Mouse (Mus musculus): ENCODE results near the gene Gpr137. TPM values are rescaled to one million over a fixed set of nuclear protein-coding genes. Genes with fewer than 3 reads are reported as not detected.

The Gpr137 gene
- total RNA-seq, 2 experiments from 2014 or later, result 4.2 to 5.8 TPM

- ATAC-seq (replicated peaks; ENCODE audit: low FRiP score, poor library complexity, severe bottlenecking), result no peak
Measured at GRCm38 (mm10) chr19:6948186-6948585, 5.9 kb upstream of the Gpr137 start.

GRCm38 (mm10) chr19:6947742-6948141 lies 5.5 kb upstream of the Gpr137 start:
- ATAC-seq (replicated peaks; ENCODE audit: low FRiP score, poor library complexity, severe bottlenecking), result no peak

DNA sequence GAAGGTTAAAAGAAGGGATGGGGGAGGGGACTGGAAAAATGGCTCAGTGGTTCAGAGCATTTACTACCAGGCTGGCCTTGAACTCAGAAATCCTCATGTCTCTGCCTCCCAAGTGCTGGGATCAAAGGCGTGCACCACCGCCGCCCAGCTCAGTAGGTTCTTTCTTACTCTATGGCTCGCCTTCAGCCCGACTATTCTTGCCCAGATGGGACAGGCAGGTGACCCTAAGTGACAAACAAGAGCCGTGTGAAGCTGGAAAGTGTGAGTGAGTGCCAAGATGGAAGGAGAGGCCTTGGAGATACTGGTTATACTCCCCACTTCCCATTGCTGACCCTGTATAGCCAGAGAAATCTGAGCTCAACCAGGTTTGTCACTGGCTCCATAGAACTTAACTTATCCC lies 1.4 kb upstream of the Gpr137 start:
- no peak for ATAC-seq (replicated peaks; ENCODE audit: low FRiP score, poor library complexity, severe bottlenecking)

- ATAC-seq (replicated peaks; ENCODE audit: low FRiP score, poor library complexity, severe bottlenecking), result peak; percentile 4
Measured at GRCm38 (mm10) chr19:6942764-6943163, 484 bp upstream of the Gpr137 start.

- ATAC-seq (replicated peaks; ENCODE audit: low FRiP score, poor library complexity, severe bottlenecking), result peak; percentile 73
Measured at GRCm38 (mm10) chr19:6941372-6942248, 670 bp downstream of the Gpr137 start, which contains the start of gene Bad. TSS of gene Bad (plus strand) at chr19:6941861.

DNA sequence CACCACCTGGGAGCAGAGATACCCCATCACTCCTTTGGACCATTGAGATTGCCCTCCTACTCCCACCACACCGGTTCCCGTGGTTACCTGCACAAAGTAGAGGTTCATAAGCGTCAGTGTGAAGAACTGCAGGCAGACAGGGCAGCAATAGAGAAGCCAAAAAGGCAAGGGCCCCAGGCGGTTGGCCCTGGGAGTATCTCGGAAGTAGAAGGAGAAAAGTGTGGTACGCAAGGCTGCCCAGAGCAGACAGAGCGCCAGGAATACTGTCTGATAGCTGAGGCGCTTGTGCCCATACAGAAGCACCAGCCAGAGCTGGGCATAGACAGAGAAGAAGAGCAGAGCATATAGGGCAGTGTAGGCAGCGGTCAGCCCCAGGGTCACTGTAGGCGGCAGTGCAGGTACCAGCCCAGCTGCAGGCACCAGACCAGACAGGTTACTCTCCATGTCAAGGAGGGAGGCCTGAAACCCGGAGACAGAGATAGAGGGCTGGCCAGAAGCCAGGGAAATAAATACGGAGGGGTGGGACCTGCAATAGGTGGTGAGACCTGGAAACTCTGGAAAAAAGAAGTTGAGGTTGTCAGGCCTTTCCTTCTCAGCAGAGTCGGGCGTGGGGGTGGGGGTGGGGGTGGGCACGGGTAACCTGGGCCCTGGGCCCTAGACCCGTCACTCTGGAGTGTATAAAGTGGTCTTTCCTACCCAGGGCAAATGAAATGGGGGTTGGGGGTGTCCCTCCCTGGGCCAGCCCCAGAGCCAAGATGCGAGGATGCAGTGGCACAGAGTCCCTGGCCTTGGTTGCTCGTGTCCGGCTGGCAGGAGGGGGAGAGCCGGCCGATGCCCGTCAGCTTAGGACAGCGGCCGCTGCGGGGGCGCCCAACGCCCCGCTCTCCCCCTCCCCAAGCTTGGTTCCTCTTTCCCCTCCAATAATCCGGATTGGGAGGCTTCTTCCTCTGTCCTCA lies 1.6 kb downstream of the Gpr137 start:
- no peak for ATAC-seq (replicated peaks; ENCODE audit: low FRiP score, poor library complexity, severe bottlenecking)

- no peak for ATAC-seq (replicated peaks; ENCODE audit: low FRiP score, poor library complexity, severe bottlenecking)
Measured at GRCm38 (mm10) chr19:6939106-6940002, 2.9 kb downstream of the Gpr137 start.

DNA sequence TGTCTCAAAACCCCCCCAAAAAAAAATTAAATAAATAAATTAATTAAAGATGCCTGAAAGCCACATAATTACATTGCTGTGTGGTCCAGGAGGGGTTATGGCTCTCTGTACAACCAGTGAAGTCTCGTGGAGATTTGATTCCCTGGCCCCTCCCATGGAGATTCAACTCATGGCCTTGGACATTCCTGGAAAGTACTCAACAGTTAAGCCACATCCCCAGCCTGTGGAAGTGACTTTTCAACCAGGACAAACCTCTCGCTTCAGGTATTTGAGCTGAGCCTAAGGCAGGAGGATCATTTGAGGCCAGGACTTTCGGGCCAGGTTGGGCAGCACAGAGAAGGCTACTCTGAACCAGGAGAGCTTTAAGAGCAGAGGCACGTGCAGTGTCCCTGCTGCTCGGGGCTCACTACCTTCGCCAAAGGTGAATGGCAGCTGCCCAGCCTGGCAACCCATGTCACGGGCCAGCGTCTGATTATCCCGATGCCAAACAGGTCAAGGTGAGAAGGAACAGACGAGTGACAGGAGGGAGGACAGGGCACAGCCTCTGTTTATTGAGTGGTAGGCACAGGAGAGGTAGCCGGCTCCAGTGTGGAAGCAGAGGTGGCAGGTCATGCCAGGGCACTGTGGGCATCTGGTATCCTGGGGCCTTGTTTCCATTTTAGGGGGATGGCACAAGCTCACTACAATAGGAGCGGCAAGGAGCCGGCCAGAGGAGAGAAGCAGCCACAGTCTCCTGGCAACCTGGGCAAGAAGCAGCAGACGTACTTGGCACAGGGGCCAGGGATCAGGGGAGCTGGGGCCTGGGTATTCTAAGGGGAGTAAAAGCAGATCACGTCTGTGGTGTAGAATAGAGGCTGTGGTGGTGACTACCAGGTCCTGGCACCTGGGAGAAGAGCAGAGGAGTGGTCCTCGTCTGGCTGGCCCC lies 4.5 kb downstream of the Gpr137 start:
- no peak for ATAC-seq (replicated peaks; ENCODE audit: low FRiP score, poor library complexity, severe bottlenecking)

GRCm38 (mm10) chr19:6936299-6936698 lies 6.0 kb downstream of the Gpr137 start:
- ATAC-seq (replicated peaks; ENCODE audit: low FRiP score, poor library complexity, severe bottlenecking), result 0 out of 2 replicates have a peak, but pooled peaks have one; percentile 34

- no peak for ATAC-seq (replicated peaks; ENCODE audit: low FRiP score, poor library complexity, severe bottlenecking)
Measured at GRCm38 (mm10) chr19:6934195-6934977, 7.9 kb downstream of the Gpr137 start, which contains the start of gene Kcnk4. TSS of gene Kcnk4 (minus strand) at chr19:6934515.

- no peak for ATAC-seq (replicated peaks; ENCODE audit: low FRiP score, poor library complexity, severe bottlenecking)
Measured at GRCm38 (mm10) chr19:6933436-6934194, 8.7 kb downstream of the Gpr137 start.

- ATAC-seq (replicated peaks; ENCODE audit: low FRiP score, poor library complexity, severe bottlenecking), result no peak
Measured at GRCm38 (mm10) chr19:6933102-6933435, 9.2 kb downstream of the Gpr137 start.

GRCm38 (mm10) chr19:6932018-6932417 lies 10.3 kb downstream of the Gpr137 start:
- no peak for ATAC-seq (replicated peaks; ENCODE audit: low FRiP score, poor library complexity, severe bottlenecking)

DNA sequence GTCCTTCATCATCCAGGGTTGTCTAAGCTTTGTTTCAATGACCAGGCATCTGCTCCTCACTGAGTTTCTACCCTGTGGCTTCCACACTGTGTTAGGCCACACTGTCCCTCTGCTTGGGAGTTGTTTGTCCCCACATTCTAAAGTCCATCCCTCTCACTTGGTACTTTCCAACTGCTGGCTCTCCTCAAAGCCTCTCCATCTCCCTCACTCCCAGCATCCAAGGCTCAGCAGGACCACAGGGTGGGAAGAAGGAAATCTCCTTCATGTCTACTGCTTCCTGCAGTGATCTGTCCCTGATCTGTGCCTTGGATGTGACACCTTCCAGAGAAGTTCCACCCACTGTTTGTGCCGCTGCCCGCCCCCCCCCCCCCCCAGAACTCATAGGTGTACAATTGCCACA lies 11.3 kb downstream of the Gpr137 start:
- ATAC-seq (replicated peaks; ENCODE audit: low FRiP score, poor library complexity, severe bottlenecking), result no peak

DNA sequence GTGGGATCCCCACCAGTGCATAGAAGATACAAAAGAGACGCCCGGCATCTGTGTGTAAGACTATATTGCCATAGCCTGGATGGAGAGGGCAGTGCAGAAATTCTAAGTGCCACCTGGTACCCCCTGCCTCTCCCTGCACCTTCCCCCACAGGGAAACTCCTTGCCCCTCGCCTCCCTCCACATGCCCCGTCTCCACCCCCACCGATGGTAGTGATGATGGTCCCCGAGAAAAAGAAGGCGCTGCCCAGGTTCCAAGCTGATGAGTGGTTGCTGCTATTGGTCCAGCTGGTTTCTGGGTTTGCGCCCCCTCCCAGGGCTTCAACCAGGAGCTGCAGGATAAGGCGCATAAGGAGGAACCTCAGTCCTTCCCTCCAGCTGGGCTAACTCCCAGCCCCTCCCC lies 14.2 kb downstream of the Gpr137 start:
- ATAC-seq (replicated peaks; ENCODE audit: low FRiP score, poor library complexity, severe bottlenecking), result no peak

GRCm38 (mm10) chr19:6926559-6927255 lies 15.6 kb downstream of the Gpr137 start:
- no peak for ATAC-seq (replicated peaks; ENCODE audit: low FRiP score, poor library complexity, severe bottlenecking)
